Mouse (Mus musculus) cortical plate, adult 2 months (tissue): ENCODE data around the gene Ophn1.

Experiments used
- CTCF ChIP-seq: fragments of 200-500 bp; IDR thresholded peaks from 2 replicates; pipeline ENCODE4 v1.5.1; 2011; ENCODE audit warnings: mild to moderate bottlenecking, control low read depth, low read length; ENCODE audit not compliant: insufficient read depth; ENCODE audit errors: extremely low read depth
- POLR2A ChIP-seq: fragments of 200-500 bp; IDR thresholded peaks from 2 replicates; pipeline ENCODE4 v1.6.1; 2011; ENCODE audit warnings: mild to moderate bottlenecking, low read length, control low read depth; ENCODE audit not compliant: insufficient read depth; ENCODE audit errors: extremely low read depth

DNA sequence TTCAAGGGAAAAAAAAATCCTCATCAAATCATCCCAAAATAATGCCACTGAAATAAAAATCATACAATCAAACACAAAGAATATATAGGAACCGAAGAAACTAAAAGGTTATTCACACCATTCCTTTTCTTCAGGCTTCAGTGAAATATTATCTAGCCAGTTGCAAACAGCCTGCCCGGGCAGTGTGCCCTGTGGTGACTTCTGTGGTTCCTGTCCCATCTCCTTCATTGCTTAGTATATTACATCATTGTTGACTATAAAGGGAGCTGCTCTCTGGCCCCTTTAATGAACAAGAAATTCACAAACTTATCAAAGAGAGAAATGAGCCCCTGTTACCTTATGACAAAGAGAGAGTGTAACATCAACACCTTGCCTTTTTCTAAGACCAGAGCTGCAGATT is 21.1 kb downstream of the Ophn1 start:
- no peak for TF ChIP-seq CTCF
- no peak for TF ChIP-seq POLR2A
